Mouse (Mus musculus) myocyte (in vitro differentiated cells): ENCODE results near the gene Cuedc1.

Experiments used
- CEBPB ChIP-seq: IDR thresholded peaks from 2 replicates; pipeline ENCODE4 v1.6.1; 2011; ENCODE audit warnings: mild to moderate bottlenecking, moderate library complexity; ENCODE audit not compliant: poor library complexity, insufficient read depth, severe bottlenecking
- E2F4 ChIP-seq: IDR thresholded peaks from one replicate; pipeline ENCODE4 v1.6.1; 2011; ENCODE audit warnings: mild to moderate bottlenecking, control low read depth, moderate library complexity; ENCODE audit not compliant: insufficient read depth
- MAX ChIP-seq: IDR thresholded peaks from one replicate; pipeline ENCODE4 v1.6.1; 2011; ENCODE audit warnings: low read depth, mild to moderate bottlenecking, control low read depth
- MYOD1 ChIP-seq, 3 experiments: IDR thresholded peaks; one replicate each; pipeline ENCODE4 v1.6.1; 2011; ENCODE audit warnings: control low read depth in 2 of 3, low read depth in 2 of 3, mild to moderate bottlenecking in 2 of 3, moderate library complexity in 1 of 3; ENCODE audit not compliant: insufficient read length in 2 of 3, control insufficient read depth in 1 of 3
- MYOG ChIP-seq, 3 experiments: IDR thresholded peaks; one replicate each; pipeline ENCODE4 v1.6.1; 2011; ENCODE audit warnings: control low read depth in 2 of 3, low read depth in 2 of 3, mild to moderate bottlenecking in 2 of 3; ENCODE audit not compliant: insufficient read length in 2 of 3, control insufficient read depth in 1 of 3, insufficient read depth in 1 of 3
- POLR2A ChIP-seq: IDR thresholded peaks from one replicate; pipeline ENCODE4 v1.6.1; 2011; ENCODE audit warnings: low read depth, mild to moderate bottlenecking, control low read depth, moderate library complexity; ENCODE audit not compliant: insufficient read length
- POLR2AphosphoS2 ChIP-seq: IDR thresholded peaks from one replicate; pipeline ENCODE4 v1.6.1; 2011; ENCODE audit warnings: low read depth, control low read depth; ENCODE audit not compliant: insufficient read length
- REST ChIP-seq: IDR thresholded peaks from one replicate; pipeline ENCODE4 v1.6.1; 2011; ENCODE audit warnings: mild to moderate bottlenecking, control low read depth, moderate library complexity; ENCODE audit not compliant: insufficient read depth, insufficient read length
- SRF ChIP-seq: IDR thresholded peaks from one replicate; pipeline ENCODE4 v1.6.1; 2011; ENCODE audit warnings: low read depth; ENCODE audit not compliant: control insufficient read depth, insufficient read length
- TCF12 ChIP-seq: IDR thresholded peaks from one replicate; pipeline ENCODE4 v1.6.1; 2011; ENCODE audit warnings: mild to moderate bottlenecking, control low read depth; ENCODE audit not compliant: poor library complexity, insufficient read depth, severe bottlenecking
- TCF3 ChIP-seq: IDR thresholded peaks from one replicate; pipeline ENCODE4 v1.6.1; 2011; ENCODE audit warnings: low read depth, control low read depth; ENCODE audit not compliant: insufficient read length
- USF1 ChIP-seq: IDR thresholded peaks from one replicate; pipeline ENCODE4 v1.6.1; 2011; ENCODE audit warnings: low read depth, mild to moderate bottlenecking, control low read depth, moderate library complexity

DNA sequence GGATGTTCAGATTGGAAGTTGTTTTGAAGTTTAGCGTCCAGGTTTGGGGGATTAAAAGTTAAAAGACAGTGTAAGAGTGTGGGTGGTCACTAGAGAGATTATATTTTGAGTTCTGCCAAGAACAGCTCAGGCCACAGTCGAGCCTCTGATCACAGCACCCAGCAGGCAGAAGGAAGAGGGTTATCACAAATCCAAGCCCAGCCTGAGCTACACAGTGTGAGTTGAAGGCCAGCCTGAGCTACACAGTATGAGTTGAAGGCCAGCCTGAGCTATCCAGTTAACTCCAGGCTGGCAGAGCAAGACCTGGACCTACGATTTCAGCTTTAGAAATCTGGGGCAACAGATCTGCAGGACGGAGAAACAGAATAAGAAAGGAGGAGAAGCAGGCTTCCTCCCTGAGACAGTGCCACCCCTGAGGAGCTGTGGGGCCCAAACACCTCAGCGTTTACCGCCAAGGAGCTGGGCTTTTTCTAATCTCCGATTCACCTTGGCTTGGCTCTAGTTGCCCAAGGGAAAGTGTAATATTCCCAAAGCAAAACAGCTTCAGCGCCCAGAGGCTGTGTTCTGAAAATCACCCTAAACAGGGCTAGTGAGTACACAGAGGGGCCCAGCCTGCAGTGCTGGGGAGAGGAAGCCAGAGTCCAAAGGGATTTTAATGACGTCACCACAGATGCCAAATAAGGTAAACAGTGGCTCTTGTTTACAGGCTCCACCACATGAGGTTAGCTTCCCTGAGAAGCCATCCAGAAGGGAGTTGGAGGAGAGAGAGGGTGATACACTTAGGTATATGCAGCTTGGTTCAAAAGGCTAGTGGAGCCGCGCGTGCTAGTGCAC lies 143.8 kb downstream of the Cuedc1 start:
- TF ChIP-seq POLR2A (no peak), E2F4 (no peak), MAX (no peak), TCF12 (no peak), USF1 (no peak), TCF3 (no peak), MYOD1 (IDR thresholded peaks at IDR 0.05; ENCODE audit: control insufficient read depth in 1 of 3, insufficient read length in 2 of 3, low read depth in 2 of 3) (no peak), MYOG (IDR thresholded peaks at IDR 0.05; ENCODE audit: control insufficient read depth in 1 of 3, insufficient read depth in 1 of 3, insufficient read length in 2 of 3, low read depth in 2 of 3) (no peak), REST (no peak), SRF (peak; percentile 92), POLR2AphosphoS2 (no peak), CEBPB (no peak)
